Mouse (Mus musculus): ENCODE results near the gene Gm11444.

The Gm11444 gene

DNA sequence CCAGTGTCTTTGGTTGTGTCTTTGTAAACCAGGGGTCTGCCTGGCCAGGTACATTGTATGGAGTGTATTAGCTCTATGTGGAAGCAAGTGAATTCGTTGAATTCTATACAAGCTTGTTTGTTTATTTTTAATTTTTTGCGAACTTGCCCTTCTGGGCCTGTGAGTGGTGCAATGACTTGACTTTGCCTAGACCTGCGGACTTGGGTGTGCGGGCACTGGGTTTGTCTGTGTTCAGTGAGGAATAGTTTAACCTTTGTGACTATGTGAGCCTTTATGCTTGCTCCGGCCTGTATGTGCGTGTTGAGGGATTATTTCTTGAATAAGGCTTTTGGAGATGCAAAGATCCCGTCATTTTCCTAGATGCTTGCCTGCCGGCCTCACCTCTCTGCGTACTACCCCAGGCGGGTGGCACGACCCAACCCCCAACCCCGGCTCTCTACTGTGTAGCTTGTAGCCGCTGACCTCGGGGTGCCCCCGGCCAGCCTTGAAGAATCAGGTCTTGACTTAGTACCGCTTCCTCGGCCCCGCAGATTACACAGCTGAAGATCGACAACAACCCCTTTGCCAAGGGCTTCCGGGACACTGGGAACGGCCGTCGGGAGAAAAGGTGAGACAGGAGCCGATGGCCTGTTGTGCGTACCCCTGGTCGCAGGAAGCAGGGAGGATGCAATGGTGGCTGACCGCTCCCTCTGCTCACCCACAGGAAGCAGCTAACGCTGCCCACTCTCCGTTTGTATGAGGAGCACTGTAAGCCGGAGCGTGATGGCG is 13.4 kb downstream of the Gm11444 start:
- no peak for DNase-seq (ENCODE audit: low read depth in 1 of 2, low spot score in 2 of 2)

DNA sequence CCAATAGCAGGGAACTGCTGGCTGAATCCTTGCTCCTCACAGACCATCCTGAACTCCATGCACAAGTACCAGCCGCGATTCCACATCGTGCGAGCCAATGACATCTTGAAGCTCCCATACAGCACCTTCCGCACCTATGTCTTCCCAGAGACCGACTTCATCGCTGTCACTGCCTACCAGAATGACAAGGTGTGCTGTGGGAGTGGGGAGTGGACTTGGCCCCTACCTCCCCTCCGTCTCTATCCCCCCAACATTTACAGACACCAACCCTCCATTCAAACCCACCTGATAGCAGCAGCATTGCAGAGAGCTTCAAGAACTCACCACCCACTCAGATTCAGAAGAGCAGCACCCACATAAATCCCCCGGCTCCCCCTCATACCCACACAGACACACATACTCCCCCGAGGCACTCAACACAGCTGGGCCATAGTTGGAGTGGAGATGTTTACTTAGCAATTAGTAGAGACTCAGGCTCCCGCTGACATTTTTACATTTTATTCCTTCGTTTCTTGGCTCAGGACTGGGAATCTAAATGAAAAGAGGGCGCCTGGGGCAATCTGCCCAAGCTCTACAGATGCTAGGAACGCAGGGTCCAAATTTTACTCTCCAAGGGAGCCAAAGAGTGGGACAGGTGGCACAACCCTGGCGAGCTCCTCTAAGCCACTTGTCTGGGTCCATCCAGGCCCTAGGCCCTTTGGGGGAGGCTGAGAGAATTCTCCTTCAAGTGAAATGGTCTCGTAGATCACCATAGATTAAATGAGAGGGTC is 14.2 kb downstream of the Gm11444 start:
- DNase-seq (ENCODE audit: low read depth in 1 of 2, low spot score in 2 of 2), result no peak

GRCm38 (mm10) chr11:85835001-85835752 is 15.0 kb downstream of the Gm11444 start:
- DNase-seq (ENCODE audit: low read depth in 1 of 2, low spot score in 2 of 2), result no peak

DNA sequence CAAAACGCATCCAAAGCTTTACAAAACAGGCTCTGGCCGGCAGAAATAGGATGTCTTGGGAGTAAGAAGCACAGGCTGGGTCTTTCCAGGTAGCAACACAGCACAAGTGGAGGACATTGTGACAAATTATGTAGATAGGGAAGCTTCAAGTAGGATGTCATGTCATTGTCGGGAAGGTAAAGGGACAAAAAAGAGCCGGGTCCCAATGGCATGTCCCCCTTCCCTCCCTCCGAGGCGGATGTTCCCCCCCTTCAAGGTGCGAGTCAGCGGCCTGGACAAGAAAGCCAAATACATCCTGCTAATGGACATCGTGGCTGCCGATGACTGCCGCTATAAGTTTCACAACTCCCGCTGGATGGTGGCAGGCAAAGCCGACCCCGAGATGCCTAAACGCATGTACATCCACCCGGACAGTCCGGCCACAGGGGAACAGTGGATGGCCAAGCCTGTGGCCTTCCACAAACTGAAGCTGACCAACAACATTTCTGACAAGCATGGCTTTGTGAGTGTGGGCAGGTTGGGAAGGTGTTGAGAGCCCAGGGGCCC is 15.7 kb downstream of the Gm11444 start:
- no peak for DNase-seq (ENCODE audit: low read depth in 1 of 2, low spot score in 2 of 2)

GRCm38 (mm10) chr11:85833761-85834385 is 16.3 kb downstream of the Gm11444 start:
- DNase-seq (ENCODE audit: low read depth in 1 of 2, low spot score in 2 of 2), result no peak

DNA sequence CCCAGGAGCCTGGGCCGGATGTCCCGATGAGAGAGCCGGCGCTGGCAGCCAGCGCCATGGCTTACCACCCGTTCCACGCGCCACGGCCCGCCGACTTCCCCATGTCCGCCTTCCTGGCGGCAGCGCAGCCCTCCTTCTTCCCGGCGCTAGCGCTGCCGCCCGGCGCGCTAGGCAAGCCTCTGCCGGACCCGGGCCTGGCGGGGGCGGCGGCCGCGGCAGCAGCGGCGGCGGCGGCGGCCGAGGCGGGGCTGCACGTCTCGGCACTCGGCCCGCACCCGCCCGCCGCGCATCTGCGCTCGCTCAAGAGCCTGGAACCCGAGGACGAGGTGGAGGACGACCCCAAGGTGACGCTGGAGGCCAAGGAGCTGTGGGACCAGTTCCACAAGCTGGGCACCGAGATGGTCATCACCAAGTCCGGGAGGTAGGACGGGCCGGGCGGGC is 17.0 kb downstream of the Gm11444 start:
- no peak for DNase-seq (ENCODE audit: low read depth in 1 of 2, low spot score in 2 of 2)

- DNase-seq (ENCODE audit: low read depth in 1 of 2, low spot score in 2 of 2), result no peak
Measured at GRCm38 (mm10) chr11:85832231-85832924, 17.8 kb downstream of the Gm11444 start, which contains the start of gene Tbx2. Gene Tbx2 (plus strand): TSS chr11:85832551.

GRCm38 (mm10) chr11:85831656-85832230 is 18.4 kb downstream of the Gm11444 start:
- no peak for DNase-seq (ENCODE audit: low read depth in 1 of 2, low spot score in 2 of 2)

DNA sequence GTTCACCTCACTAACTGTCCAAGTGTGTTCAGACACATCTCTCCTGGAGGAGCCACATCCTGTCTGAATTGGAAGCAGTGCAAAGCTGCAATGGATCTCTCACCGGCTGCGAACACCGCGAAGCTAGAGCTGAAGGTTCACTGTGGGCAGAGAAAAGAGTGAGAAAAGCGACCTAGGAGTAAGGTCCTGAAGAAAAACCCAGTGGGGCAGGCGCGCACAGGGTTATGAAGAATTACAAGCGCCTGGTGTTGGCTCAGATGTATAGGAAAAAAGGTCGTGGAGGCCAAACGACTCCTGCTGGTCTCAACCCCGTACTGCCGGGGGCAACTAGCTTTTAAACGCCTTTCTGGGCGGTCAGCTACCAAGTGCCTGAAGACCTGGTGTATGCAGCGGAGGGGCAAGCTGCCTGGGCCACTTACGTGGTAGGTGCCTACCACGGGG is 19.2 kb downstream of the Gm11444 start:
- no peak for DNase-seq (ENCODE audit: low read depth in 1 of 2, low spot score in 2 of 2)

DNA sequence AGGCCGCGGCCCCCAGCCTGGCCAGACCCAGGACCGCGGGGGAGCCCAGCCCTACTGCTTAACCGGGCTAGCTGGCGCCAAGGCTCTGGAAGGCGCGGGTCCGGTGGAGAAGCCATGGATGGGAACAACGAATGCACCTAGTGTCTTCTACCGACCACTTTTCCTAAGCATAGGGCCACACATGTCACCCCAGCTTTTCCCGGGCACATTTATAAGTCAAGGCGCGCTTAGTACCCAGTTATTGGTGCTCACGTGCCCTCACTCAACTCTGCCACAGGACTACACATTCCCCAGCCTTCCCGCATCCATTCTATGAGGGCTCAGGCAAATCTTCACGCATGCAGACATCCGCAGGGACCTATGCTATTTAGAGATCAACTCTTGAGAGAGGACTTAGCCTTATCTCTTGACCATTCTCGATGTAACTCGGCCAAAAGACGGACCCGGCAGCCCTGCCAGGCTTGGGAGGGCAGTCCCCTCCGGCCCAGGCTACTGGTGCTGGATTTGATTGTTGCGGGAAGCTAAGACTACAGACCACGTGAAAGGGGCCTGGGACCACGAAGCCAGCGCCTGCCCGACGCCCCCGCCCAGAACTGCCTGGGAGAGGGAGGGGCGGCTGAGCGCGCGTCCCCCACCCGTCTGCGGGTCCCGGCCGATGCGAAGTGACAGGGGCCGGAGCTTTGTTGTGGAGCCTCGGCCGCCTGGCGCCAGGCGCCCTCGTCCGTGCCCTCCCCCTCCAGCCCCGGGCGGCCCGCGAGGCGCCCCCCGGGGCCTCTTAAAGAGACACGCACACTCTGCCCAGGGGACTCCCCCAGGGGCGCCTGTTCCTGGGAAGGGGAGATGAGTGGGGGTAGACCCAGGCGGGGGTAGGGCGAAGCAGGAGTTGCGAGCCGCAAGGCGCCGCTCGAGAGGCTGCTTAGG is 20.4 kb downstream of the Gm11444 start:
- DNase-seq (ENCODE audit: low read depth in 1 of 2, low spot score in 2 of 2), result no peak

GRCm38 (mm10) chr11:85828691-85829519 is 21.2 kb downstream of the Gm11444 start:
- no peak for DNase-seq (ENCODE audit: low read depth in 1 of 2, low spot score in 2 of 2)

DNA sequence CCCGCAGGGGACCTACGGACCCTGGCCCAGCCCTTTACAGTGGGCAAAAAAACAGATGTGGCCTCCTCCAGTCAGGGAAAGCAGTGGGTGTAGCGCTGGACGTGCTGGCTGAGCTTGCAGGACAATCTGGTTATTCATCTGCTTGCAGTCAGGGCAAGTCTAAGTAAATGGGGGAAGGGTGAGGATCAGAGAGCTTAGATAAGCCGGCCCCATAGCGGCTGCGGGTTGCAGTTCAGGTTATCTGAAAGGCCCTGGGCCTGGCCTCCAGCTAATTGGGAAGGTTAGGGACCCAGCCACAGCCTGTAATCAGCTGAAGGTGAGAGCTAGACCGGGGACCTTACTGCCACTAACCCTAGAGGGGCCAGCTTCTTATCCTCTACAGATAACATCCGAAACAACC is 22.8 kb downstream of the Gm11444 start:
- DNase-seq (ENCODE audit: low read depth in 1 of 2, low spot score in 2 of 2), result no peak

- no peak for DNase-seq (ENCODE audit: low read depth in 1 of 2, low spot score in 2 of 2)
Measured at GRCm38 (mm10) chr11:85825823-85826222, 24.3 kb downstream of the Gm11444 start.

- no peak for DNase-seq (ENCODE audit: low read depth in 1 of 2, low spot score in 2 of 2)
Measured at GRCm38 (mm10) chr11:85825031-85825430, 25.1 kb downstream of the Gm11444 start.

DNA sequence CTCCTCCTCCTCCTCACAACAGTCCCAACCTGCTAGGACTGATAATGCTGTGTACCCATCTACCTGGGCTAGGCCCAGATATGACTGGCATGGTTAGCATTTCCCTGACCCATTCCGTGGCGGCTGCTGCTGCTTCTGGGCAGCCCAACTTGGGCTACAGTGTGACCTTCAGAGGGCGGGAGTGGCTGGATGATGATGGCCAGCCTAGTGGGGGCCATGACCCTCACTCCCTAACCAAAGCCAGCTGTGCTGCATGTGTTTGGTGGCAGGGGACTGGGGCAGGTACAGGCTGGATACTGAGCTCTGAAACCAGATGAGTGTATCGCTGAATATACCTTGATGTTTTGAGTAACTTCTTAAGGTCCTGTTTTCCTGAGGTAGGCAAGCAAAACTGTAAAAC is 26.3 kb downstream of the Gm11444 start:
- DNase-seq (ENCODE audit: low read depth in 1 of 2, low spot score in 2 of 2), result no peak

DNA sequence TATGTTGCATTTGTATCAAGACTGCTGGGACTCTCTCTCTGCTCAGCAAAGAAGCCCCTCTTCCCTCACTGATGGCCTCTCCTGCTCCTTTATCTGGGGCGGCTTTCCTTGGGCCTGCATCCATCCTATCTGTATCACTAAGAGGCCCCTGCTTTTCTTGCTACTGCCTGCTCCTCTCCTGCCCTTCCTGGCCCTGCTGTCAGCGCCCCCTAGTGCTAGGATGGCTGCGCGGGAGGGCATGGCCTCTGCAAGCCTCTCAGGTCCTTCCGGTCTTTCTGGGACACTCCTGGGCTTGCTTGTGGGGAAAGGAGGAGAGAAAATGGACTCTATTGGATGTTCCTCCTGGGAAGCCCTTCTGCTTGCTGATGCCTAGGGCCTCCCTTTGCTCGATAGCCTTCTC is 27.0 kb downstream of the Gm11444 start:
- peak; percentile 55 to 65 for DNase-seq (ENCODE audit: low read depth in 1 of 2, low spot score in 2 of 2)

DNA sequence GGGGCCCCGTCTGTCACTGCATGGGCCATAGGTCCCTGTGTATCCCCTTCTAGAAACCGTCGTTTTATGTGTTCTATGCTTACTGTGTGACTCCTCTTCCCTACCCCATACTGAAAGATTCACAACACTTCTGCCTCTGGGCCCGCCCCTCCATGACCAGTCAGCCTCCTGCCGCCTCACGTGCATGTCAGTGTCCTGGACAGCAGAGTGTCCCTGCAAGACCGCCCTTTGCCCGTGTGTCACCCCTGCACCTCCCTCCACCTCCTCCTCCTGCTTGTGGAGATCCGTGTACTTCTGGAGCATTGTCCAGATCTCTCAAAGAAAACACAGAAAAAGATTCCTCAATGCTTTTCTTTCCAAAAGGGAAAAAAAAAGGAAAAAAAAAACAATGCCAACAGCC is 28.5 kb downstream of the Gm11444 start:
- DNase-seq (ENCODE audit: low read depth in 1 of 2, low spot score in 2 of 2), result no peak

DNA sequence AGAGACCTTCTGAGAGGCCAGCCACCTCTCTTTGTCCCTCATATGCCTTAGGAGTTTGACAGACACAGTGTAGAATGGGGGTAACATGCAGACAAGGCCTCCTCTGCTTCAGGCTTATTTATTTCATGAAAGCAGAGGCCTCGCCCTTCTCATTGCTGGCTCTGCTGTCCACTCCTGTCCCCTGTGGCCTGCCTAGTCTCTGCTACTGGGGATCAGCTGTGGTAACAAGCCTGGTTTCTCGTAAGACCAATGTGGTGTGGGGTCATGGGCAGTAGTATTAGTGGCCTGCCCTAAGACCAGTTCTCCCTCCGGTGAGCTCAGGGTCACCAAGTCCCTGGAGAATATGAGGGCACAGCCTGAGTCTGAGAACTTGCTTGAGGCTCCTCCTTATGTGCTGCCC is 29.2 kb downstream of the Gm11444 start:
- no peak for DNase-seq (ENCODE audit: low read depth in 1 of 2, low spot score in 2 of 2)
